Mouse (Mus musculus): ENCODE measurements at regions not wholly inside any gene's neighbourhood (a gene's known extent, or its start where the extent isn't known, plus 50 kb on each side); places are given as distances from the start of the nearest gene placed in this dataset.
"Not testable (repeated sequence)": the region's sequence is repeated elsewhere in the genome, so short reads cannot be mapped to it uniquely, and the experiment has no call there.

DNA sequence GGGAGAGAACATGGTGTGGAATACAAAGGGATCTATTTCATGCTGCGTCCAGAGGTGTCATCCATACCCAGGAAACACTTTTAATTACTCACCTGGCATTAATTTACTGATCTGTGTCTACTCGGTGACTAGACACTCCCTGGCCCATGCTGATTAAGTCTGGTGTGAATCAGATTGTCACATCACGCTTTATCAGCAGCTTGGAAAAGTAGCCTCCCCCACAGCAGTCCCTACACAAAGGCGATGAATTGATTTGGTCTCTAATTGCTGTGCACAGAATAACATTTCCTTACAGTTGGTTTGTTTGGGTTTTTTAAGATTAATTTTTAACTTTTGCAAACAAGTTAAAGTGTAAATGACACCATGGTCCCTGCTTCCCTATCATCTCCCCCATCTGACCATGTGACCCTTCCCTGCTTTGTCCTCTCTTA is 484.7 kb upstream of the Gulo start:
- Histone ChIP-seq H3K27ac (ENCODE audit: low read depth) (no peak overlapping the region), H3K9ac (no peak overlapping the region), H3K9me3 (ENCODE audit: low read depth, low read length) (no peaks in the 10 kb centered on the region), H3K4me2 (no peak overlapping the region), H3K4me1 (ENCODE audit: insufficient read depth) (no peaks in the 10 kb centered on the region), H3K27me3 (ENCODE audit: insufficient read depth, low read length) (no peaks in the 10 kb centered on the region), H3K4me3 (ENCODE audit: low read depth, low read length) (no peak overlapping the region), H3K36me3 (ENCODE audit: insufficient read depth) (no peaks in the 10 kb centered on the region)
- WGBS = 63% methylated on average over 4 of the region's 4 CpGs
- TF ChIP-seq CTCF (IDR thresholded peaks at IDR 0.05; ENCODE audit: low read depth) = no peak
- DNase-seq = no peak
- ATAC-seq (ENCODE audit: insufficient read depth) = no peak

DNA sequence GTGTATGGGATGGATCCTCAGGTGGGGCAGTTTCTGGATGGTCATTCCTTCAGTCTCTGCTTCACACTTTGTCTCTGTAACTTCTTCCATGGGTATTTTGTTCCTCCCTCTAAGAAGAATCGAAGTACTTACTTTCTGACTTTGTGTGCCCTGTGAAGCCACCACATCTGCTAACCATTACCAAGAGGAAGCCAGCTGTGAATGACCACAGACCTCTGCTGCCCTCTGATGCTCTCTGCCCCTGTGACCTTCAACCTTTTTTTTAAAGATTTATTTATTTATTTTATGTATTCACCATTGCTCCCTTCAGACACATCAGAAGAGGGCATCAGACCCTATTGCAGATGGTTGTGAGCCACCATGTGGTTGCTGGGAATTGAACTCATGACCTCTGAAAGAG is 475.7 kb upstream of the Gulo start:
- not testable (repeated sequence) for H3K36me3 ChIP-seq (ENCODE audit: insufficient read depth); DNase-seq; H3K9ac ChIP-seq; H3K4me2 ChIP-seq; H3K4me3 ChIP-seq (ENCODE audit: low read depth, low read length); H3K9me3 ChIP-seq (ENCODE audit: low read depth, low read length); H3K27me3 ChIP-seq (ENCODE audit: insufficient read depth, low read length); H3K27ac ChIP-seq (ENCODE audit: low read depth); ATAC-seq (ENCODE audit: insufficient read depth); H3K4me1 ChIP-seq (ENCODE audit: insufficient read depth)
- 68% methylated on average over 1 of the region's 1 CpGs for WGBS

DNA sequence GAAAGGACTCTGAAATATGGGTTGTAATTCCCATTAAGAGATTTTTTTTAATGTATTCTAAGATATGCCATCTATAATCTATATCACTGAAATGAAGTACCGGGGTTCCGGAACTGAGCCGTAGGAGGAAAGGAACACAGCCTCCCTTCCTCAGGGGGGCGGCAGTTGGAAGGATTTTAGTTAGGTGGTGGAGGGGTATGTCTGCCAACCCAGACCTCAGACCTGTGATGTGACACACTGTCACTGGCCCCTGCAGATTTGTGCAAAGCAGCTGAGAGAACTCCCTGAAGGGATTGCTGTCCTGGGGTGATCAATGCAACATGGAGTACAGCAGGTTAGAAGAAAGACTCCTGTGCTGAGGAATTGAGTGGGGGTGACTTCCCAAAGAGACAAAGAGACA is 470.2 kb upstream of the Gulo start:
- 76% methylated on average over 4 of the region's 4 CpGs for WGBS
- DNase-seq = no peak

DNA sequence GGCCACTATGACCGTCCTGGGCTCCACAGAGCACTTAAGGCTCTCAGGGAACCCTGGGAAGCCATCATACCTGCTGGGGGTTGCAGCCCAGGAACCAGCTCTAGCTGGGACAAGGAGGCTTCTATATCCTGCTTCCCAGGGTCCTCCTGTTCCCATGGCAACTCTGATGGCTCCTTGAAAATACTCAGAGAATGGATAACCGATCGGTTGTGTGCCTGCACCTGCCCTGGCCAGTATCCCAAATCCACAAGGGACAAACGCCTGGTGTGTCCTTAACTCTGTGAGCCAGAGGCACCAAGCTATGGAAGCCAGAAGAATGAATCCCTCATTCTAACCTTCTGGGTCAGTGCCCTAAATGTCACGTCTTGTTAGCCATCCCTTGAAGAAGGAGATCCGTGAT is 469.6 kb upstream of the Gulo start:
- H3K9ac ChIP-seq = no peak overlapping the region
- no peak for TF ChIP-seq CTCF (IDR thresholded peaks at IDR 0.05; ENCODE audit: low read depth)
- ATAC-seq (ENCODE audit: insufficient read depth) (no peak), DNase-seq (no peak)
- H3K36me3 ChIP-seq (ENCODE audit: insufficient read depth) = no peaks in the 10 kb centered on the region
- H3K9me3 ChIP-seq (ENCODE audit: low read depth, low read length) = no peaks in the 10 kb centered on the region
- WGBS = 55% methylated on average over 6 of the region's 6 CpGs
- no peaks in the 10 kb centered on the region for H3K27me3 ChIP-seq (ENCODE audit: insufficient read depth, low read length)
- no peaks in the 10 kb centered on the region for H3K4me1 ChIP-seq (ENCODE audit: insufficient read depth)
- H3K4me3 ChIP-seq (ENCODE audit: low read depth, low read length) = no peak overlapping the region
- no peak overlapping the region for H3K27ac ChIP-seq (ENCODE audit: low read depth)
- H3K4me2 ChIP-seq = no peak overlapping the region

More for the DNA sequence above, 470.2 kb upstream of the Gulo start:
- no peak overlapping the region for H3K9ac ChIP-seq
- no peak for ATAC-seq (ENCODE audit: insufficient read depth)
- no peaks in the 10 kb centered on the region for H3K4me1 ChIP-seq (ENCODE audit: insufficient read depth)
- no peak overlapping the region for H3K4me3 ChIP-seq (ENCODE audit: low read depth, low read length)
- H3K27me3 ChIP-seq (ENCODE audit: insufficient read depth, low read length) = no peaks in the 10 kb centered on the region
- no peaks in the 10 kb centered on the region for H3K9me3 ChIP-seq (ENCODE audit: low read depth, low read length)
- TF ChIP-seq CTCF (IDR thresholded peaks at IDR 0.05; ENCODE audit: low read depth) = no peak
- H3K27ac ChIP-seq (ENCODE audit: low read depth) = no peak overlapping the region
- no peak overlapping the region for H3K4me2 ChIP-seq
- H3K36me3 ChIP-seq (ENCODE audit: insufficient read depth) = no peaks in the 10 kb centered on the region

DNA sequence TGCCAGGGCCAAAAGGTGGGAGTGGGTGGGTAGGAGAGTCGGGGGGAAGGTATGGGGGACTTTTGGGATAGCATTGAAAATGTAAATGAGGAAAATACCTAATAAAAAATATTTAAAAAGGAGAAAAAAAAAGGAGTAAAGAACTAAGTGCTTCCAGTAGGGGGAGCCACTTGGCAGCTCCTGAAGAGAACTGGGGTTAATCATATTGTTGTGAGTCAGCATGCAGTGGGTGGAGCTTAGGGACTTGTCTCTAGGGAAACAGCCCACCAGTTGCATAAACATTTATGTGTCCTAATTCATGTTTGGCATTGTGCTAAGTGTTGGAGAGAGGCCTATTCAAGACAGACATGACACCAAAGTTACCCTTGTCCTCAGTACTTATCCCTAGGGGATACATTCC is 466.0 kb upstream of the Gulo start:
- H3K27ac ChIP-seq (ENCODE audit: low read depth) = no peak overlapping the region
- peak; percentile 27 for DNase-seq
- H3K4me2 ChIP-seq = no peak overlapping the region
- ATAC-seq (ENCODE audit: insufficient read depth) = no peak
- H3K9me3 ChIP-seq (ENCODE audit: low read depth, low read length) = no peaks in the 10 kb centered on the region
- TF ChIP-seq CTCF (IDR thresholded peaks at IDR 0.05; ENCODE audit: low read depth) = 0 out of 2 replicates have a peak, but pooled peaks have one; percentile 19
- 70% methylated on average over 1 of the region's 1 CpGs for WGBS
- H3K9ac ChIP-seq = no peak overlapping the region
- no peaks in the 10 kb centered on the region for H3K27me3 ChIP-seq (ENCODE audit: insufficient read depth, low read length)
- H3K36me3 ChIP-seq (ENCODE audit: insufficient read depth) = no peaks in the 10 kb centered on the region
- no peak overlapping the region for H3K4me3 ChIP-seq (ENCODE audit: low read depth, low read length)
- no peaks in the 10 kb centered on the region for H3K4me1 ChIP-seq (ENCODE audit: insufficient read depth)

DNA sequence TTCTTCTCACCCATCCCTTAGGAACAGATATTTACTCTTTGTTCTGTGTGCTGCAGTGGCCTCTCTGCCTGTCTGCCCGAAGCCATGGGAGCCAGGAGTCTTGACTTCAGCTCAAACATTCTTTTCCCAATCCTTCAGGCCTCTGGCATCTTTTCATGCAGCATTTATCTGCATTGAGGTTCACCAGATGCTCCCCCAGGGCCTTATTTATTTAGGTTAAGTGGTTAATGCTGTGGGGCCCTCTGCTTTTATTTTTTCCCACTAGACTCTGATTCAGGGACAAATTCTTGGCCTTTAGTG is 464.2 kb upstream of the Gulo start:
- H3K27me3 ChIP-seq (ENCODE audit: insufficient read depth, low read length) = no peaks in the 10 kb centered on the region
- no peaks in the 10 kb centered on the region for H3K36me3 ChIP-seq (ENCODE audit: insufficient read depth)
- no peak overlapping the region for H3K27ac ChIP-seq (ENCODE audit: low read depth)
- WGBS = 8% methylated on average over 1 of the region's 1 CpGs
- no peak overlapping the region for H3K4me2 ChIP-seq
- no peaks in the 10 kb centered on the region for H3K4me1 ChIP-seq (ENCODE audit: insufficient read depth)
- no peak overlapping the region for H3K4me3 ChIP-seq (ENCODE audit: low read depth, low read length)
- DNase-seq = no peak
- H3K9me3 ChIP-seq (ENCODE audit: low read depth, low read length) = no peaks in the 10 kb centered on the region
- no peak for TF ChIP-seq CTCF (IDR thresholded peaks at IDR 0.05; ENCODE audit: low read depth)
- ATAC-seq (ENCODE audit: insufficient read depth) = no peak
- no peak overlapping the region for H3K9ac ChIP-seq

DNA sequence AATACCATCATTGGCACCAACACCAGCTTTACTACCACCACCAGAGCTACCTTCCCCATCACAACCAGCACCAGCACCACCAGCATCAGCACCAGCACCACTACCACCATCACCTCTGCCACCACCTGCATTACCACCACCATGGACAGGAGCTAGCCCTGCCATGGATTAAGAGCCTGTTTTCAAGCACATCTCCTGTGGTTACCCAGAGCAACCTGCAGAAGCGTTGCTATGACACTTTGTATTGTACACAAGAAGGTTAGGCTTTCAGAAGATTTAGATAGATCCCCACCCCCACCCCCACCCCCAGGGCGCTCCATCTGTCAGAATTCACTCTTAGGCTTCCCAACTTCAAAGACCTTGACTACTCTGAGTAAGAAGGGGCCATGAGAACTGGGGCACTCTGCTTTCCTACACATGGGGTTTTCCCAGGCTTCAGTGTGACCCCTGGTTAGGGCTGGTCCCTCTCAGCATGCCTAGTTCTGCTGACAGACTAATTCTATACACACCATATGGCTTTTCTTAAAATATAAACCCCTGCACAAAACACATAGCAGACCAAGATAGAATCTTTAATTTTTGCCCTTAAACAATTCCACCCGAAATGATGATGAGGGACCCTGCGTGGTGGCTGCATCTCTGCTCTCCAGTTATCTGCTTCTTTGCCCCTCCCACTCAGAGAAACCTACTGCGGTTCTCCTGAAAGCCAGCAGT is 463.7 kb upstream of the Gulo start:
- DNase-seq (no peak), ATAC-seq (ENCODE audit: insufficient read depth) (no peak)
- Histone ChIP-seq H3K4me1 (ENCODE audit: insufficient read depth) (no peaks in the 10 kb centered on the region), H3K4me3 (ENCODE audit: low read depth, low read length) (no peak overlapping the region), H3K27ac (ENCODE audit: low read depth) (no peak overlapping the region), H3K4me2 (no peak overlapping the region), H3K9ac (no peak overlapping the region), H3K36me3 (ENCODE audit: insufficient read depth) (no peaks in the 10 kb centered on the region), H3K27me3 (ENCODE audit: insufficient read depth, low read length) (no peaks in the 10 kb centered on the region), H3K9me3 (ENCODE audit: low read depth, low read length) (no peaks in the 10 kb centered on the region)
- no peak for TF ChIP-seq CTCF (IDR thresholded peaks at IDR 0.05; ENCODE audit: low read depth)
- 38% methylated on average over 5 of the region's 5 CpGs for WGBS

DNA sequence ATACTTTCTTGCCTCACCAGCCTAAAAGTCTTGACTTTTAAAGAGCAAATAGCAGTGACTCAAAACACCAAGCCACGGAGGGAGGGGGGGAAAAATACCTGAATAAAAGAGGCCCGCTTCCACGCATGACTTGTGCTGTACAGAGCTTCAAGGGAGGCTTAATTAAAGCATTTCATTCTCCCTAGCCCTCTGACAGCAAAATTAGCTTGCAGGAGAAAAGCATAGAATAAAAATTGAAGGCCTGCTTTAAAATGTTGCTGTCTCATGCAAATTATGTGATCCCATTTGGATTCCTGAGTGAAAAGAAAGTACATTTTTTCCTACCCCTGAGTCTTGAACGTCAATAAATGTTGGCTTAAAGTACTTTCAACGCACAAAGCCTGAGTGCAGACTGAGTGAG is 453.1 kb upstream of the Gulo start:
- H3K36me3 ChIP-seq (ENCODE audit: insufficient read depth) = no peaks in the 10 kb centered on the region
- no peak for DNase-seq
- no peaks in the 10 kb centered on the region for H3K27me3 ChIP-seq (ENCODE audit: insufficient read depth, low read length)
- no peak for ATAC-seq (ENCODE audit: insufficient read depth)
- no peaks in the 10 kb centered on the region for H3K4me1 ChIP-seq (ENCODE audit: insufficient read depth)
- 79% methylated on average over 5 of the region's 5 CpGs for WGBS
- H3K4me3 ChIP-seq (ENCODE audit: low read depth, low read length) = no peak overlapping the region
- no peak for TF ChIP-seq CTCF (IDR thresholded peaks at IDR 0.05; ENCODE audit: low read depth)
- no peaks in the 10 kb centered on the region for H3K9me3 ChIP-seq (ENCODE audit: low read depth, low read length)
- no peak overlapping the region for H3K4me2 ChIP-seq
- no peak overlapping the region for H3K9ac ChIP-seq
- H3K27ac ChIP-seq (ENCODE audit: low read depth) = no peak overlapping the region
